Mouse (Mus musculus): ENCODE results near the gene Dbp.

The Dbp gene

DNA sequence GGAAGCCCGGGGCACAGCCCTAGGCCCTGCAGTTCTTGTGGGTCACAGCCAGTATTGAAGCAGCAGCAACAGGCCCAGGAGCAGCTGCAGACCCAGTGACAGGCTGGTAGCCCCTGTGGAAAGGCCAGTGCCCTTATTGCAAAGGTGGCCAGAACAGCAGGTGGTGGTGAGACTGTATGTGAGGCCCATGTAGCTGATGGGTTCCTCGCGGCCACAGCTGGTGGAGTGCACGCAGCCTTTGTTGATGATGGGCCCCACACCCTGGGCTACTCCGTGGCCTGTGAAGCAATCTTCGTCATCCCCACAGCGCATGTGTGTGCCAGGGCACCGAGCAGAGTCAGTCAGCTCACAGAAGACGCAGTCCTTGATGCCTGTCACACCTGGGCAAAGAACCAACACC lies 20.3 kb downstream of the Dbp start:
- no peak for DNase-seq (ENCODE audit: low spot score)

DNA sequence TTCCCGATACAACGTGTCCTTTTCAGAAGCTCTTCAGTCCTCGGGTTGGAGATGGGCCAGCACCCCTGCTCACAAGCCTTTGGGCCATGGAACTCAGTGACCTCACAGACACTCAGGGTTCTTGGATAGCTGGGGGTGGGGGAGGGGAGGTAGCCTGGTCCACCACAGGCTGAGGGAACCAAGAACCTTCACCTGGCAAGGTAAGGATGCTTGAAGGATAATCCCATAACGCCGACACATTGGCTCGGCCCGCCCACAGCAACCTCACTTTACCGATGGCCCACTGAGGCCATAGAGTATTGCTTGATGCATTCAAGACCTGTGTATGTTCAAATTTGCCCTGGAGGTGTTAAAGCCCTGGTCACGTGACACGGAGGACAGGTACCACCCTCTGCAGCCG lies 20.8 kb downstream of the Dbp start, which contains the start of gene Spaca4:
TSS of gene Spaca4 (minus strand) at position 101 of the 400 bp plus-strand sequence.
- DNase-seq (ENCODE audit: low spot score): no peak

DNA sequence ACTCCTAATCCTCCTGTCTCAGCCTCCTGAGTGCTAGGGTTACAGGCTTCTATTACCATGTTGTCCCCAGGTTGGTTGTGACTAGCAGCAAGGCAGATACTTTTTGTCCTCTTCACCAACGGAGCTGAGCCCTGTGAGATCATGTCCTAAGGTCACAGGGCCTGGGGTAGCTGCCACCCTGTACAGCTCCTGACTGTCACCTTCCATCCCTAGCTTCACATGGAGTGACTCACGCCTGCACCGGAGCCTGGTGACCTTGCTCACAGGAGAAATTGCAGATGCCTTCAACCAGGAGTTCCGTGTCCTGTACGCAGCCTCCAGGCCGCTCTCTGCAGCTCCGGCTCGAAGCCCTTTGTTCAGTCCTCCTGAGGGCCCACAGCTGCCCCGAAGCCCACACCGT lies 21.5 kb downstream of the Dbp start:
- no peak for DNase-seq (ENCODE audit: low spot score)

DNA sequence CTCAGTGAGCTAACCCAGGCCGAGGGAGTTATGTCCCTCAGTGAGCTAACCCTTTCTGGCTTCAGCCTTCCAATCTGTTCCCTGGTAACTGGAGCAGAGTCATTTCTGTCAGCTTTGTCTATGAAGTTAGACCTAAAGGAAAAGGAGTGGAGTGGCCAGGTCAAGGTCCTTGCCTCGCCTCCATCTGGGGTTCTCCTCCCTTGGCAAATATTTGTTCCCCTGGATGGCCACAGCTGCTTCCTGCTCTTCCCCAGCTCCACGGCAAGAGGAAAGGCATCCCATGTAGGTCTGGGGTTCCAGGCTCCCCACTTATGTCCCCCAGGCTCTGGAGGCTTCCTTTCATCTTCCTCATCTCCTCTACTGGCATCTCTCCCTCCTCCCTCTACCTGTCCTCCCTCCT lies 22.7 kb downstream of the Dbp start:
- DNase-seq (ENCODE audit: low spot score): no peak

DNA sequence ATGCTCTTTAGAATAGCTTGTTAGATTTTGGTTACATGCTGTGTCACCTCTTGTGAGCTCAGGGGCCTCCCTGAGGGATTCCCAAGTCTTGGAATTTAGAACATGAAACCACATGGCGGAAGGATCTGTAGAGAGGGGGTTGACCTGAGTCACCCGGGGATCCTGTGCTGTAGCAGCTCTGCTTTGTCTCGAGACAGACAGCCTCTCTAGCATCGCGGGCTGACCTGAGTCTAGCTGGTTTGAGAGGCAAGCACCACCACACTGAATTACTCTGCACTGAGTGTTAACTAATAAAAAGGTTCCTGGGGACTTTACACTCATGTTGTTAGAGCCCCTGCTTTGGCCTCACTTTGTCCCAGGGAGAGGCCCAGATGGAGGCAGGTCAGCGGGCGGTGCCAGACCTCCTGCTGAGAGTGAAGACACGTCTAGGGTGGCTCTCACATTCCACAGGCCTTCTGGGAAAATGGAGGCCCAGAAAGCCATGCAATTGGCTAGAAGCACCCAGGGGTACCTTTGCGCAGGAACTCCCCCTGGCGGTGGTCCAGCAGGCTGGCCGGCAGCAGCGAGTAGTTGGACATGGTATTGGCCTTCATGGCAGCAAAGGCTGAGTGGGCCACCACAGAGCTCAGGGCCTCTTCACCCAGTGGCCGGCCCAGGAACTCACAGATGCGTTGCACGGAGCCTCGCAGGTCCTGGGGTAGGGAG lies 26.0 kb downstream of the Dbp start:
- no peak for DNase-seq (ENCODE audit: low spot score)

DNA sequence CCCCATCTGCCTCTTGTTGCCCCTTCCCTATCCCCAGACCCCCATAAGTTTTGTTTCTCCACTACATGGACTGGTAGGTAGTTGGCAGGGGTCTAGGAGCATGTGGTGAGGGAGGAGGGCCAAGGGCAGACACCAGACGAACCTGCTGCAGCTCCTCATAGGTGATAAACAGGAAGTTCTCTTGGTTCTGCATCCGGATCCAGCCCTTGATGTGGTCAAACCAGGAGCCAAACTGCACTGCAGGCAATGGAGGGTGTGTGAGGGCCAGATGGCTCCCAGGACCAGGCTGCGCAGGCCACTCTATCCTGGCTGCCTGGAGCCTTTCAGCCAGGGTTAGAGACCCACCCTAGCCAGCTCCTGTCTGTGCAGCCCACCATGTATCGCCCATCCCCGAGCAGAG lies 28.6 kb downstream of the Dbp start:
- DNase-seq (ENCODE audit: low spot score): no peak

DNA sequence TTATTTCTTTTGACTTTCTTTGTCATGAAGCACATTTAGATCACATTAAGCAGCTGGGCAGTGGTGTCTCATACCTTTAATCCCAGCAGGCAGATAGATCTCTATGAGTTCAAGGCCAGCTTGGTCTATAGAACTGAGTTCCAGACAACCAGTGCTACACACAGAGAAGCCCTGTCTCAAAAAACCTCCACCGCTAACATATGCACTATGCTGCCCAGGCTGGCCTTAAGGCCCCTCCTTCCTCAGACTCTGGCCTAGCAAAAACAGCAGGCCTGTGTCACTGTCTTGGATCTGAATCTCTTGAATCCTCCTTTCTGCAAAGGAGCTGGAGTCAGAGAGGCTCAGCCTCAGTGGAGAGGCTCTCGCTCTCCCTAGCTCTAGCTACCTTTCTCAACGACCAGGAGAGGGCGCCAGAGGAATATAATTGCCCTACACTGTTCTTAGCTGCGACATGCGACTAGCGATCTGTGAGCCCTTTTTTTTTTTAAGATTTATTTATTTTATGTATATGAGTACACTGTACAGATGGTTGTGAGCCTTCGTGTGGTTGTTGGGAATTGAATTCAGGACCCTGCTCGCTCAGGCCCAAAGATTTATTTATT lies 34.4 kb downstream of the Dbp start:
- peak; percentile 86 for DNase-seq (ENCODE audit: low spot score)

DNA sequence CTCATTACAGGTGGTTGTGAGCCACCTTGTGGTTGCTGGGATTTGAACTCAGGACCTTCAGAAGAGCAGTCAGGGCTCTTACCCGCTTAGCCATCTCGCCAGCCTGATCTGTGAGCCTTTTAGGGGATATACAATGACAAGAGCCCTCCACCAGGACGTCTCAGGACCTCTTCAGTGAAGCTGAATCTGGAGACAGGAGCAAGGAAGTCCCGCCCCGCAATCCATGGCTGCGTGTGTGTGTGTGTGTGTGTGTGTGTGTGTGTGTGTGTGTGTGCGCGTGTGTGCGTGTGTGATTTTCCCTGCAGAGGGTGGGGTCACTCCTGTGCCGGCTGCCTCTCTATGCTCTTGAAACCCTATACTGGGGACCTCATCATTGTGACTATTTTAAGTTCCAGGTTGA lies 34.9 kb downstream of the Dbp start:
- no peak for DNase-seq (ENCODE audit: low spot score)

DNA sequence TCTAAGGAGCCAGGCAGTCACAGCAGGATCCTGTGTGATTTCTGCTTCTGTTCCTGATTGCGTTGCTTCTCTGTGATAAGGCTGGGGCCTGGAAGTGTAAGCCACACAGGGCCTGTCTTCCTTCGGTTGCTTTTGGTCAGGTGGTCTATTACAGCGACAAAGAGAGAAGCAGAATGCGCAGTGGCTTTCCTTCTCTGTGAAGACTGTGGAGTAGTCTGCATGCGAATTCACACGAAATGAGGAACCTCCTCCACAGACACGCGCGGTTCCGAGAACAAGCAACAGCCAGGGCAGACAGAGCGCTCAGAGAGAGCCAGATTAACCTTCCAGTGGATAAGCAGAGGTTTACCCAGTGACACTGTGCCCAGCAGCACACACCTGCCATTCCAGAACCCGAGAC lies 36.4 kb downstream of the Dbp start:
- DNase-seq (ENCODE audit: low spot score): no peak

DNA sequence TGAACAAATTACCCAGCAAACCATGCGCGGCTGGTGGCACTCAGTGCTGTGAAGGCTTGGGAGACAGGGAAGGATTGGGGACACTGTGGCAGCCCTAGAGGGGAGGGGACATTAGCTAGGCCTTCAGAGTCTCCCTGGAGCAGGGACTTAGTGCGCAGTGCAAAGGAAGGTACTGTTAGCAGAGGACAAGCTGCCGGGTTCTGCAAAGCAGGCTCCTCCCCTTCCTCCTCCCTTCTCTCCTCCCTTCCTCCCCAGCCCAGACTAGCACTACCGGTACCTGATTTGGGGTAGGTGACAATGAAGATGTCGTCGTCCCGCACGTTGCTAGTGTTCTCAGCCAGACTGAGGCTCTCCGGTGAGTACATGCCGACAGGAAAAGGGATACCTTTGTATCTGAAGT lies 36.9 kb downstream of the Dbp start:
- DNase-seq (ENCODE audit: low spot score): no peak

DNA sequence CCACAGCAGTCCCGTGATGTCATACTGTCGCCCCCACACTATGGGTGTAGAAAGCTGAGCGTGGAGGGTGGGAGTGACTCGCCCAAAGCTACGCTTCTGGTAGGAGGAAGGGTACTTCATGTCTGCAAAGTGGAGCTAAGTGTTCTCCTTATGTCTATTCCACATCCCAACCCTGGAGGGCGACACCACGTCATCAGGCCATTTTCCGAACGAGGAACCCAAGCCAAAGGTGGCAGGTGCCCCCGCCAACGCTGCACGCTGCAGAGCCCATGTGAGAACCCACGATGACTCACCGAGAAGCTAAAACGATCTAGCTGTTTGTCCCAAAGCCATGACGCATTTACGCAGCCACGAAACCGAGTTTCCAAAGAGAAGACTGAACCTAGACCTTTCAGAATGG lies 37.5 kb downstream of the Dbp start:
- DNase-seq (ENCODE audit: low spot score): no peak

DNA sequence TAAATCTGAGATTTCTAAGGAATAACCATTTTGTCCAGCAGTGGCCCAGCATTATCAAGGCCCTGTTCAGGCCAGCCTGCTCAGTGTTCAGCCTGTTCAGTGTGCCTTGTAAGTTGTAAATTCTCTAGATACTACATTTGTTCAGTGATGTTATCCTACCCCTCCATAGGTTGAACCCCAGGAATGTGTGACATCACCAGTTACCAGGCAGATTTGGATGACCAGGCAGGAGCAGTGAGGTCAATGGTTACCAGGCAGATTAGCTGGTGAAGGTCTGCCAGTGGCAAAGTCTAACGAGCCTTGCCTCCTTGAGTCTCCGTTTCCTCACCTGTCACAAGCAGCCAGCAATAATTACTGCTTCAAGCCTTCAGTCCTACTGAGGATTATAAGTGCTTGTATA lies 39.5 kb downstream of the Dbp start:
- peak; percentile 83 for DNase-seq (ENCODE audit: low spot score)

DNA sequence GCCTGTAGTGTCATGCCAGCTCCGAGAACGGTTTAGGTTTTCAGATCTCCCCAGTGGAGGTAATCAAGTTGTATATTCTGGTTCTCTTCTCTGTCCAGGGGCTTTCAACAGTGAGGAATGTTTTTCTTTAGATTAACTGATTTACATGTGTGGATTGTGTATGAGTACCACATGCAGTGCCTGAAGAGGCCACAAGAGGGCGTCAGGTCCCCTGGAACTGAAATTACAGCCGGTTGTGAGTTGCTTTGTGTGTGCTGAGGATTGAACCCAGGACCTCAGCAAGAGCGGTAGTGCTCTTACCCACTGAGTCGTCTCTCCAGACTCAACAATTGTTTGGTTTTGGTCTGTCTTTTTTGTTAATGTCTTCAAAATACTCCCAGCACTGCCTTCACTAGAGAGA lies 41.6 kb downstream of the Dbp start:
- DNase-seq (ENCODE audit: low spot score): no peak

DNA sequence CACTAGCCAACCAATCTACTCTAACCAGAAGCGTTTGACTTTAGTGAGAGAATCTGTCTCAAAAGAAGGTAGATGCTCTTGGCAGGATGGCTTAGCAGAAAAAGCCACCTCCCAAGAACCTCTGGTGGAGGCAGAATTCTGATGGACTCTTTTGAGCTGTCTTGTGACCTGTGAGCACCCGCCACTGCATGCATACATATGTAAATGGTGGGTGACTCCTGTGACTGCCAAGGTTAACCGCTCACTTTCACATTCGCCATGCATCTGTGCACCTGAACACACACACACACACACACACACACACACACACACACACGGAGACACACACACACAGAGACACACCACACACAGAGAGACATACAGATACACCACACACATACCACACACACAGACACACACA lies 42.6 kb downstream of the Dbp start:
- DNase-seq (ENCODE audit: low spot score): no peak

DNA sequence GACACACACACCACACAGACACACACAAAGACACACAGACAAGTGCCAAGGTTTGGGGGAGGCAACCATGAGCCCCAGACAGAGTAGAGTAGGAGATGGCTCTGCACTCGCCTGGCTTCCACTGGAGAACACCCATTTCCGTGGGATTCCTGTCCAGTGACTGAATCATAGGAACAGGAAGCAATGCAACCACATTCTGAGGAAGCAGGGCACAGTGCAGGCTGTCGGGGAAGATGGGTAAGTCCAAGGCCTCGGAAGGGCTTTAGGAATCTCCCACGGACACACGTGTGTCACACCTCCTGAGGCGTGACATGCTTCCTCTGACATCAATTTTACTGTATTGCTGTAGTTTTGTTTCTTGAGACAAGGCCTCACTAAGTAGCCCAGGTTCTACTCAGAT lies 43.2 kb downstream of the Dbp start:
- no peak for DNase-seq (ENCODE audit: low spot score)

DNA sequence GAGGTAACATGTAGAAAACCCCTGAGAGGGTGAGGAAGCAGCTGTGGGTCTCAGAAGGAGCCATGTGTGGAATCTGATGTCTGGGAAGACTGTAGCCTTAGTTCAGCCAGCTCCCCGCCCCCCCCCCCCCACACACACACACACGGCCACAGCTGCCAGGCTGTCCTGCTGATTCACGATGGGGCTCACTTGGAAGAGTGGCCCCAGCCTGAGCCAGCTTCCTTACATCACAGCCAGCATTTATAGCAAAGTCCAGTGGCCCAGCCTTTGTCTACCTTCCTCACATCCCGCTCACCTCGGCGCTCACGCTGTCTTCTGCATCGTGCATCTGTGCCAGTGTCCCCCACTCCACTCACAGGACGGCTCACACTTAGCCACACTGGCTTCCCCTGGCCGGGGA lies 44.5 kb downstream of the Dbp start:
- no peak for DNase-seq (ENCODE audit: low spot score)

DNA sequence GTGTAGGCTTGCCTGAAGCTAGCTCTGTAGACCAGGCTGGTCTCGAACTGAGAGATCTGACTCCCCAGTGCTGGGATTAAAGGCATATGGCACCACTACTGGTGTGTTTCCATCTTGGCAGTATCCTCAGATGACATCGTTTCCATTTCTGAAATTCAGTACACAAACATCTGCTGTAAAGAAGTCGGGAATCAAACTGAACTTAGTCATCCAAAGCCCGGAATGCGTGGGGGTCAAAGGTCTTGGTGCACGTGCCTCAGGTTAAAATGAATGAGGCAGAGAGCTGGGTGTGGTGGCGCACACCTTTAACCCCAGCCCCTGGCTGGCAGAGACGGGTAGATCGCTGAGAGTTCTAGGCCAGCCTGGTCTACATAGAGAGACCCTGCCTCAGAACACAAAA lies 45.3 kb downstream of the Dbp start:
- no peak for DNase-seq (ENCODE audit: low spot score)

DNA sequence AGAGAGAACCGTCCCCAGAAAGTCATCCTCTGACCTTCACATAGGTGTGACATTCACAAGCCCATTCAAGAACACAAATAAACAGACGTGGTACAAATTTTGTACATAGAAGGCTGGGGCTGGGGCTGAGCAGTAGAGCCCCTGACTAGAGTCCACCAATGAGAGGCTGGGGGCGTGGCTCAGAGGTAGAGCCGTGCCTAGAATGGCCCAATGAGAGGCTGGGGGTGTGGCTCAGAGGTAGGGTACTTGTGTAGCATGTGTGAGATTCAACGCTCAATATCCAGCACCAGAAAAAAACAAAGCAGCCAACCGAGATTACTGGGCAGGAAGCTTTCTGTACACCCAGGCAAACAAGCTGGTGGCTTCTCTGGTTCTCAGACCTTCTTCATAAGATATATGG lies 50.8 kb downstream of the Dbp start:
- no peak for DNase-seq (ENCODE audit: low spot score)

DNA sequence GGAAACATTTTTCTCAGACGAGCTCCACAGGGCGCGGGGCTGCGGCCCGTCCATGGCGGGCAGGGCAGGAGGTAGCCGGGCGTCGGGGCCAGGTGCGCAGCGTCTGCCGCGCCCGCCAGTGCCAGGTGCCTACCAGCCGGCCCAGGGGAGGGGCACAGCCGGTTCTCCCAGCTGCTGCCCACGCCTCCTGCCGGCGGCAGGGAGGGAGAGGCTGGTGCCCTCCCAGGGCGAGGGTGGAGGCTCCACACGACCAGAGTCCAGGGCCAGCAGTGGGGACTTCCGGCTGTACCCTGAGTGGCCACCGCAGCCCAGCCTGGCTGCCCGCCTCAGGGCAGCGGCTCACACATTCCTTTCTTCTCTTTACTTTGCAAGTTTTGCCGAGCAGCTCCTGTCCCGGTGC lies 54.5 kb downstream of the Dbp start:
- DNase-seq (ENCODE audit: low spot score): peak; percentile 28
